Mouse (Mus musculus): ENCODE measurements around the gene Thop1.

Thop1 gene

GRCm38 (mm10) chr10:81112946-81113345 is 43.1 kb downstream of the Thop1 start:
- DNase-seq (ENCODE audit: low spot score), result no peak

GRCm38 (mm10) chr10:81119625-81120024 is 49.8 kb downstream of the Thop1 start:
- no peak for DNase-seq (ENCODE audit: low spot score)

DNA sequence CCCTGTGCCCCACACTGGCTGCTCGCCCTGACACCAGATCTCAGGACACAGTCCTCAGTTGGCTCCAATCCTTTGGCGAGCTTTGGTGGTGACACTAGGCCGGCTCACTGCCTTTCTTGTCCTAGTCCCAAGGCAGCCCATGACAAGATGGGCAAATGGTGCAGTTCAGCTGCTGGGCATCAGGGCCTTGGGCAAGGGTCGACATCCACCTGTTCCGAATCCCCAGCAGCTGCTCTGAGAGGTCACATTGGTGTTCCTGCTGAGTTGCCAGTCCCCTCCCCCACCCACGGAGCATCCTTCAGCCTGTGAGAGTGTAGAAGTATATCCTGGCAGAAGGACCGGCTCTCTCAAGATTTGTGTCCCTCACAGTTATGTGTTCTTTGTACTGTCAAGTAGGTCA is 50.8 kb downstream of the Thop1 start:
- DNase-seq (ENCODE audit: low spot score), result no peak

- no peak for DNase-seq (ENCODE audit: low spot score)
These were observed 53.1 kb downstream of the Thop1 start for GRCm38 (mm10) chr10:81122889-81123288.

DNA sequence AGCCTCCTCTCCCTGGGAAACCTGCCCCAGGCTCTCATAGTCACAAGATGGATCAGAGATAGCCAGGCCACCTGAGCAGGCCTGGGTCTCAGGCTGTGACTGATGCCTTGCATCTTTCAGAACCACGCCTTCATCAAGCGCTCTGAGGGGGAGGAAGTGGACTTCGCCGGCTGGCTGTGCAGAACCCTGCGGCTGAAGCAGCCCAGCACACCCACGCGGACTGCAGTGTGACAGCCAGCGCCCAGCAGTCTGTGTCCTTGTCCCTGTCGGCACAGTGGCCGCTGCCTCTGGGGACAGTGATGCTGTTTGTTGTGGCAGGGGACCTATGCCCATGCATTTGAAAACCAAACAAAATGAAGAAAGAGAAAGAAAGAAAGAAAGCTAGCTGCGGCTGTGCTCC is 53.7 kb downstream of the Thop1 start:
- DNase-seq (ENCODE audit: low spot score), result no peak
